Mouse (Mus musculus) hindbrain, embryonic 16.5 days (tissue): ENCODE results near the gene Cfap45. TPM values are rescaled to one million over a fixed set of nuclear protein-coding genes. Genes with fewer than 3 reads are reported as not detected.
A peak's percentile ranks its signal among the peaks of the same experiment; 100 is the strongest.

ENCODE experiments used
- ATAC-seq: fragments of 200-750 bp; cut with Nextera tagmentation; 2 replicates; pipeline ENCODE4 v1.8.0; 2017; ENCODE audit warnings: moderate TSS enrichment, moderate library complexity
- H3K27ac ChIP-seq: fragments of 300-500 bp; sonication (generic); 2 replicates; pipeline ENCODE4 v1.5.1; 2014; ENCODE audit warnings: low read depth, mild to moderate bottlenecking, control low read depth, low read length, moderate library complexity
- H3K27me3 ChIP-seq: fragments of 300-500 bp; sonication (generic); replicated peaks from 2 replicates; pipeline ENCODE4 v1.6.1; 2014; ENCODE audit warnings: low read length; ENCODE audit not compliant: control insufficient read depth, insufficient read depth
- H3K36me3 ChIP-seq: fragments of 300-500 bp; sonication (generic); 2 replicates; pipeline ENCODE4 v1.6.1; 2014; ENCODE audit warnings: mild to moderate bottlenecking, low read length, moderate library complexity, mixed read lengths; ENCODE audit not compliant: control insufficient read depth, insufficient read depth
- H3K4me1 ChIP-seq: fragments of 300-500 bp; sonication (generic); 2 replicates; pipeline ENCODE4 v1.6.1; 2014; ENCODE audit warnings: low read depth, low read length; ENCODE audit not compliant: control insufficient read depth, insufficient read depth
- H3K4me2 ChIP-seq: fragments of 300-500 bp; sonication (generic); 2 replicates; pipeline ENCODE4 v1.6.1; 2014; ENCODE audit warnings: mild to moderate bottlenecking, low read length, control low read depth, moderate library complexity
- H3K4me3 ChIP-seq: fragments of 300-500 bp; sonication (generic); 2 replicates; pipeline ENCODE4 v1.5.1; 2014; ENCODE audit warnings: mild to moderate bottlenecking, low read length, control low read depth, moderate library complexity
- H3K9ac ChIP-seq: fragments of 300-500 bp; sonication (generic); 2 replicates; pipeline ENCODE4 v1.6.1; 2014; ENCODE audit warnings: low read depth, mild to moderate bottlenecking, control low read depth, low read length, moderate library complexity
- H3K9me3 ChIP-seq: fragments of 300-500 bp; sonication (generic); 2 replicates; pipeline ENCODE4 v1.6.1; 2014; ENCODE audit warnings: mild to moderate bottlenecking, low read length, moderate library complexity; ENCODE audit not compliant: control insufficient read depth
- WGBS: fragments of 180-500 bp; shearing (Covaris S2); extraction: QIAGEN DNeasy Blood & Tissue Kit; methylation state at CpG from one replicate; pipeline ENCODE4 v1.1.7; 2014; 5-methylcytosine and 5-hydroxymethylcytosine counted together
- polyA plus RNA-seq: library from polyadenylated mRNA; unstranded; fragments of >200 nt; fragmentation: Nextera tagmentation; extraction: Ambion mirVana; gene quantifications from 2 replicates; pipeline ENCODE4 v1.2.1, GENCODE M21; 2015

Gene Cfap45
- polyA plus RNA-seq, 1 experiment from 2014 or later, result 5.4 TPM

- no peak overlapping the region for H3K4me3 ChIP-seq
- H3K4me1 ChIP-seq, result peaks cover 15% of the 10 kb centered on the region
- no peaks in the 10 kb centered on the region for H3K9me3 ChIP-seq
- 49% methylated on average over 4 of the region's 4 CpGs for WGBS
- ATAC-seq, result no peak; the same call in 1 of the 2 replicates
- H3K9ac ChIP-seq, result no peak overlapping the region
- no peaks in the 10 kb centered on the region for H3K27me3 ChIP-seq
- H3K4me2 ChIP-seq, result no peak overlapping the region
- H3K27ac ChIP-seq, result no peak overlapping the region
- no peaks in the 10 kb centered on the region for H3K36me3 ChIP-seq
Observed at GRCm38 (mm10) chr1:172585026-172585425, 64.4 kb downstream of the Cfap45 start.

GRCm38 (mm10) chr1:172585612-172586567 is 65.3 kb downstream of the Cfap45 start:
- Histone ChIP-seq H3K9ac (peak overlapping the region; percentile 47; the same call in 1 of the 2 replicates), H3K4me3 (no peak overlapping the region), H3K4me1 (peaks cover 15% of the 10 kb centered on the region), H3K27ac (peak overlapping the region; percentile 63; the same call in 1 of the 2 replicates), H3K9me3 (no peaks in the 10 kb centered on the region), H3K4me2 (peak overlapping the region; percentile 35), H3K27me3 (no peaks in the 10 kb centered on the region), H3K36me3 (no peaks in the 10 kb centered on the region)
- WGBS, result 21% methylated on average over 26 of the region's 26 CpGs
- ATAC-seq, result peak; percentile 71

GRCm38 (mm10) chr1:172590385-172590784 is 69.8 kb downstream of the Cfap45 start, which contains the start of gene Slamf8:
TSS of gene Slamf8 (minus strand) at chr1:172590568.
- no peak within 1 kb of the TSS for H3K4me3 ChIP-seq
- H3K9me3 ChIP-seq, result no peaks in the 10 kb centered on the region
- no peak within 1 kb of the TSS for H3K4me2 ChIP-seq
- peaks cover 10% of the 10 kb centered on the region for H3K4me1 ChIP-seq
- no peak within 1 kb of the TSS for H3K9ac ChIP-seq
- no peaks in the 10 kb centered on the region for H3K36me3 ChIP-seq
- H3K27me3 ChIP-seq, result no peaks in the 10 kb centered on the region
- ATAC-seq, result no peak
- no peak within 1 kb of the TSS for H3K27ac ChIP-seq
- WGBS, result 74% methylated on average over 7 of the region's 7 CpGs

GRCm38 (mm10) chr1:172593321-172593720 is 72.7 kb downstream of the Cfap45 start:
- Histone ChIP-seq H3K27ac (no peak overlapping the region), H3K36me3 (no peaks in the 10 kb centered on the region), H3K4me2 (no peak overlapping the region), H3K27me3 (no peaks in the 10 kb centered on the region), H3K4me1 (no peaks in the 10 kb centered on the region), H3K9me3 (no peaks in the 10 kb centered on the region), H3K4me3 (no peak overlapping the region), H3K9ac (no peak overlapping the region)
- ATAC-seq, result no peak
- 66% methylated on average over 3 of the region's 3 CpGs for WGBS

- H3K9ac ChIP-seq, result no peak overlapping the region
- H3K4me3 ChIP-seq, result no peak overlapping the region
- ATAC-seq, result no peak
- no peaks in the 10 kb centered on the region for H3K27me3 ChIP-seq
- 91% methylated on average over 2 of the region's 2 CpGs for WGBS
- no peak overlapping the region for H3K4me2 ChIP-seq
- no peak overlapping the region for H3K27ac ChIP-seq
- H3K9me3 ChIP-seq, result no peaks in the 10 kb centered on the region
- H3K4me1 ChIP-seq, result no peaks in the 10 kb centered on the region
- H3K36me3 ChIP-seq, result no peaks in the 10 kb centered on the region
Observed at GRCm38 (mm10) chr1:172593956-172594355, 73.4 kb downstream of the Cfap45 start.

GRCm38 (mm10) chr1:172594495-172594894 is 73.9 kb downstream of the Cfap45 start:
- Histone ChIP-seq H3K9me3 (no peaks in the 10 kb centered on the region), H3K4me1 (no peaks in the 10 kb centered on the region), H3K36me3 (no peaks in the 10 kb centered on the region), H3K9ac (no peak overlapping the region), H3K27me3 (no peaks in the 10 kb centered on the region), H3K27ac (no peak overlapping the region), H3K4me2 (no peak overlapping the region), H3K4me3 (no peak overlapping the region)
- ATAC-seq, result 0 out of 2 replicates have a peak, but pooled peaks have one; percentile 54

Other genes starting within 250 kb of the Cfap45 start
- 96.7 and 102 TPM in 2 replicates for gene Atp1a2, start 222.7 kb upstream of the Cfap45 start, polyA plus RNA-seq
- gene Kcnj9, start 191.5 kb upstream of the Cfap45 start, polyA plus RNA-seq, result 4.9 and 5.6 TPM in 2 replicates
- 3.5 and 3.9 TPM in 2 replicates for gene Kcnj10, start 179.6 kb upstream of the Cfap45 start, polyA plus RNA-seq
- gene Pigm, start 144.3 kb upstream of the Cfap45 start, polyA plus RNA-seq, result 3.1 and 3.9 TPM in 2 replicates
- gene Slamf9, start 45.4 kb upstream of the Cfap45 start, polyA plus RNA-seq, result 0.11 and 0.23 TPM in 2 replicates
- gene Igsf9, start 39.0 kb upstream of the Cfap45 start, polyA plus RNA-seq, result 32.9 and 42.5 TPM in 2 replicates
- gene Tagln2, start 20.8 kb upstream of the Cfap45 start, polyA plus RNA-seq, result 71.7 and 84.9 TPM in 2 replicates
- gene Vsig8, start 35.1 kb downstream of the Cfap45 start, polyA plus RNA-seq, result 0.84 and 1.2 TPM in 2 replicates
- gene Slamf8, start 69.8 kb downstream of the Cfap45 start, polyA plus RNA-seq, result not detected in 2 replicates
- gene Fcrl6, start 81.8 kb downstream of the Cfap45 start, polyA plus RNA-seq, result 0.13 and 0.15 TPM in 2 replicates
- gene Dusp23, start 112.2 kb downstream of the Cfap45 start, polyA plus RNA-seq, result 8.4 and 9.5 TPM in 2 replicates
- gene Crp, start 177.3 kb downstream of the Cfap45 start, polyA plus RNA-seq, result 0.09 TPM in 1 of 2 replicates, not detected in the other